Mouse (Mus musculus) heart, embryonic 14.5 days (tissue): ENCODE measurements around the gene Eps8. TPM values are rescaled to one million over a fixed set of nuclear protein-coding genes. Genes with fewer than 3 reads are reported as not detected.
A peak's percentile ranks its signal among the peaks of the same experiment; 100 is the strongest.
"Not testable (repeated sequence)": the region's sequence is repeated elsewhere in the genome, so short reads cannot be mapped to it uniquely, and the experiment has no call there.

ENCODE experiments used
- ATAC-seq: fragments of 200-750 bp; cut with Nextera tagmentation; 2 replicates; pipeline ENCODE4 v1.8.0; 2017; ENCODE audit warnings: low read depth, moderate TSS enrichment; ENCODE audit not compliant: insufficient number of reproducible peaks, insufficient read depth, low FRiP score
- H3K27ac ChIP-seq, 2 experiments: fragments of 200-500 bp in 1 of 2; fragments of 300-500 bp in 1 of 2; sonication (generic) in 1 of 2; replicated peaks in 1 of 2; 2 replicates each; pipeline ENCODE4 v1.5.1; 2012 to 2014; ENCODE audit warnings: low read depth in 2 of 2, low read length in 2 of 2, control low read depth in 1 of 2, mild to moderate bottlenecking in 1 of 2, mixed read lengths in 1 of 2; ENCODE audit not compliant: control insufficient read depth in 1 of 2, insufficient read depth in 1 of 2
- H3K27me3 ChIP-seq: fragments of 300-500 bp; sonication (generic); 2 replicates; pipeline ENCODE4 v1.6.1; 2014; ENCODE audit warnings: mild to moderate bottlenecking, low read length, control low read depth; ENCODE audit not compliant: control insufficient read depth, insufficient read depth
- H3K36me3 ChIP-seq: fragments of 300-500 bp; sonication (generic); 2 replicates; pipeline ENCODE4 v1.6.1; 2014; ENCODE audit warnings: mild to moderate bottlenecking, control low read depth, low read length, mixed read lengths; ENCODE audit not compliant: control insufficient read depth, insufficient read depth
- H3K4me1 ChIP-seq, 2 experiments: fragments of 200-500 bp in 1 of 2; fragments of 300-500 bp in 1 of 2; sonication (generic) in 1 of 2; 2 replicates each; pipeline ENCODE4 v1.6.1; 2012 to 2014; ENCODE audit warnings: low read length in 2 of 2, control low read depth in 1 of 2, mixed read lengths in 1 of 2; ENCODE audit not compliant: control insufficient read depth in 2 of 2, insufficient read depth in 2 of 2
- H3K4me2 ChIP-seq: fragments of 300-500 bp; sonication (generic); 2 replicates; pipeline ENCODE4 v1.6.1; 2014; ENCODE audit warnings: mild to moderate bottlenecking, low read length
- H3K4me3 ChIP-seq, 2 experiments: fragments of 200-500 bp in 1 of 2; fragments of 300-500 bp in 1 of 2; sonication (generic) in 1 of 2; 2 replicates each; pipeline ENCODE4 v1.5.1; 2012 to 2014; ENCODE audit warnings: low read length in 2 of 2, mild to moderate bottlenecking in 2 of 2, control low read depth in 1 of 2, low read depth in 1 of 2, moderate library complexity in 1 of 2; ENCODE audit not compliant: control insufficient read depth in 1 of 2, insufficient read depth in 1 of 2
- H3K9ac ChIP-seq: fragments of 300-500 bp; sonication (generic); 2 replicates; pipeline ENCODE4 v1.6.1; 2014; ENCODE audit warnings: mild to moderate bottlenecking, low read length
- H3K9me3 ChIP-seq: fragments of 300-500 bp; sonication (generic); 2 replicates; pipeline ENCODE4 v1.6.1; 2016; ENCODE audit warnings: low read length, control low read depth; ENCODE audit not compliant: control insufficient read depth
- WGBS: fragments of 180-500 bp; shearing (Covaris S2); extraction: QIAGEN DNeasy Blood & Tissue Kit; methylation state at CpG from one replicate; pipeline ENCODE4 v1.1.7; 2014; 5-methylcytosine and 5-hydroxymethylcytosine counted together
- polyA plus RNA-seq: library from polyadenylated mRNA; unstranded; fragments of >200 nt; fragmentation: Nextera tagmentation; extraction: Ambion mirVana; gene quantifications from 2 replicates; pipeline ENCODE4 v1.2.1, GENCODE M21; 2014

Eps8 gene
- polyA plus RNA-seq, 1 experiment from 2014 or later = 33.1 TPM

DNA sequence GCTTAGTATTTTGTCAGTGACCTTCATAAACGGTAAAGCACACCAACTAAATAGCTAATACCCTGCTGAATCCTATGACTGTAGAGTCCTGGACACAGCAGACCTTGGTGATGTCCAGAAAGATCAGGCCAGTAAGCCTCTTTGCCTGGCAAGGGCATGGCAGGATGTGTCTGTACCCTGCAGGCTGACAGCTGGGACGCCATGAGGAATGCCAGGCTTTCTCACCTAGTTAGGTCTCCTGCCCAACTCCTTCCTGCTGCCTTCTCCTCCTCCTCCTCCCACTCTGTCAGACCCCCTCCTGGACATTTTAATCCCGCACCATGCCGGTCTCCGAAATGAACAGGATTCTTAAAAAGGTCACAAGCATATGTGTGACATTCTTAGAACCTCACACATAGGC lies 190.9 kb downstream of the Eps8 start:
- Histone ChIP-seq H3K9ac (no peak overlapping the region), H3K36me3 (no peaks in the 10 kb centered on the region), H3K27me3 (no peaks in the 10 kb centered on the region), H3K4me1 (peaks cover 18 to 33% of the 10 kb centered on the region in 2 experiments), H3K9me3 (no peaks in the 10 kb centered on the region), H3K4me3 (no peak overlapping the region), H3K4me2 (no peak overlapping the region), H3K27ac (peak overlapping the region in 1 of 2 experiments; percentile 82; a peak in 2 of 4 replicates)
- 81% methylated on average over 5 of the region's 5 CpGs for WGBS
- no peak for ATAC-seq

GRCm38 (mm10) chr6:137458136-137458535 lies 196.5 kb downstream of the Eps8 start:
- H3K4me2 ChIP-seq = no peak overlapping the region
- H3K27ac ChIP-seq = no peak overlapping the region
- 30% methylated on average over 7 of the region's 7 CpGs for WGBS
- ATAC-seq = no peak
- peaks cover 17 to 24% of the 10 kb centered on the region in 2 experiments for H3K4me1 ChIP-seq
- no peaks in the 10 kb centered on the region for H3K36me3 ChIP-seq
- H3K9ac ChIP-seq = no peak overlapping the region
- no peaks in the 10 kb centered on the region for H3K9me3 ChIP-seq
- no peak overlapping the region for H3K4me3 ChIP-seq
- no peaks in the 10 kb centered on the region for H3K27me3 ChIP-seq

DNA sequence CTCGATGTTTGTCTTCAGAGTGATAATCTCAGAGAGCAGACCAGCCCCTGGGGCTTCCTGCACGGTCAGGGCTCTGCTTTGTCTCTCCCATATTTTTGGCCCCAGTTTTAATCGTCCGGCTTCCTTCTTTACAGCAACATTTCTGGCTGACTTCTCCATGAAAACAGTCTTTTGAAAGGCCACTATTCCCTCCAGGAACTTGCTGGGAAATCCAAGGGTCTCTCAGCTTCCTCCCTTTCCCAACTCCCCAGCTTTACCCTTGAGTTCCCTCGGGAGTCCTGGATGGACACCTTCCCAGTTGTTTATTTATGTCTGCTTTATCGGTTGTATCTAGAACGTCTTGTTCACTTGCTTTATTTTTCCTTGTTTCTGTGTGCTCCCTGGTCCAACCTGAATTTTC lies 197.5 kb downstream of the Eps8 start:
- H3K4me2 ChIP-seq = no peak overlapping the region
- H3K9ac ChIP-seq = no peak overlapping the region
- ATAC-seq = no peak
- no peaks in the 10 kb centered on the region for H3K36me3 ChIP-seq
- WGBS = 25% methylated on average over 7 of the region's 7 CpGs
- peak overlapping the region; percentile 28 to 39 for H3K27ac ChIP-seq
- no peaks in the 10 kb centered on the region for H3K27me3 ChIP-seq
- H3K4me3 ChIP-seq = no peak overlapping the region
- H3K9me3 ChIP-seq = no peaks in the 10 kb centered on the region
- peaks cover 17 to 24% of the 10 kb centered on the region in 2 experiments for H3K4me1 ChIP-seq

- Histone ChIP-seq H3K4me2 (peak overlapping the region; percentile 33), H3K9me3 (no peaks in the 10 kb centered on the region), H3K27me3 (no peaks in the 10 kb centered on the region), H3K36me3 (no peaks in the 10 kb centered on the region), H3K27ac (0 out of 4 replicates have a peak overlapping the region, but pooled peaks have one; percentile 0 to 47), H3K4me3 (0 out of 4 replicates have a peak overlapping the region, but pooled peaks of 1 of the 2 experiments have one; percentile 3), H3K4me1 (peaks cover 17 to 24% of the 10 kb centered on the region in 2 experiments), H3K9ac (no peak overlapping the region)
- ATAC-seq = no peak
- 7% methylated on average over 7 of the region's 7 CpGs for WGBS
Measured at GRCm38 (mm10) chr6:137456064-137456463, 198.6 kb downstream of the Eps8 start.

GRCm38 (mm10) chr6:137455537-137456041 lies 199.1 kb downstream of the Eps8 start:
- Histone ChIP-seq H3K27ac (0 out of 4 replicates have a peak overlapping the region, but pooled peaks have one; percentile 4 to 47), H3K4me1 (peaks cover 17 to 24% of the 10 kb centered on the region in 2 experiments), H3K9ac (no peak overlapping the region), H3K9me3 (no peaks in the 10 kb centered on the region), H3K36me3 (no peaks in the 10 kb centered on the region), H3K27me3 (no peaks in the 10 kb centered on the region), H3K4me2 (peak overlapping the region; percentile 33), H3K4me3 (0 out of 4 replicates have a peak overlapping the region, but pooled peaks of 1 of the 2 experiments have one; percentile 3)
- WGBS = 9% methylated on average over 10 of the region's 10 CpGs
- peak; percentile 70 for ATAC-seq

- not testable (repeated sequence) for ATAC-seq, H3K36me3 ChIP-seq, H3K27ac ChIP-seq, H3K4me2 ChIP-seq, H3K9me3 ChIP-seq, H3K27me3 ChIP-seq, H3K9ac ChIP-seq, H3K4me1 ChIP-seq, H3K4me3 ChIP-seq
- WGBS = 74% methylated on average over 7 of the region's 7 CpGs
Measured at GRCm38 (mm10) chr6:137446116-137446515, 208.6 kb downstream of the Eps8 start.

GRCm38 (mm10) chr6:137443089-137443488 lies 211.6 kb downstream of the Eps8 start:
- Histone ChIP-seq H3K4me3 (no peak overlapping the region), H3K4me2 (no peak overlapping the region), H3K36me3 (no peaks in the 10 kb centered on the region), H3K27me3 (no peaks in the 10 kb centered on the region), H3K27ac (no peak overlapping the region), H3K9me3 (no peaks in the 10 kb centered on the region), H3K4me1 (peaks cover 3 to 4% of the 10 kb centered on the region in 2 experiments; a peak in 1 of 4 replicates), H3K9ac (no peak overlapping the region)
- no peak for ATAC-seq
- 79% methylated on average over 12 of the region's 12 CpGs for WGBS
